Mouse (Mus musculus): ENCODE measurements around the gene Plrg1. TPM values are rescaled to one million over a fixed set of nuclear protein-coding genes. Genes with fewer than 3 reads are reported as not detected.

Gene Plrg1
- polyA plus RNA-seq, 1 experiment from 2014 or later = 133 TPM

GRCm38 (mm10) chr3:83054759-83055158 is 563 bp upstream of the Plrg1 start:
- peak overlapping the region; percentile 35; the same call in 1 of the 2 replicates for H3K27ac ChIP-seq (replicated peaks)
- no peak for DNase-seq (ENCODE audit: low spot score)

GRCm38 (mm10) chr3:83057046-83057445 is 1.7 kb downstream of the Plrg1 start:
- Histone ChIP-seq H3K36me3 (replicated peaks) (peaks cover 55% of the 10 kb centered on the region), H3K27ac (replicated peaks) (no peak overlapping the region), H3K4me3 (peak overlapping the region; percentile 73; the same call in 1 of the 2 replicates), H3K27me3 (replicated peaks; ENCODE audit: low read depth, poor library complexity, severe bottlenecking) (no peaks in the 10 kb centered on the region), H3K9me3 (no peaks in the 10 kb centered on the region), H3K4me1 (peaks cover 9% of the 10 kb centered on the region)
- DNase-seq (ENCODE audit: low spot score) = no peak
- 92% methylated on average over 2 of the region's 2 CpGs for WGBS

More at GRCm38 (mm10) chr3:83054759-83055158, 563 bp upstream of the Plrg1 start:
- peaks cover 32% of the 10 kb centered on the region for H3K36me3 ChIP-seq (replicated peaks)
- no peaks in the 10 kb centered on the region for H3K27me3 ChIP-seq (replicated peaks; ENCODE audit: low read depth, poor library complexity, severe bottlenecking)
- H3K4me3 ChIP-seq = peak overlapping the region; percentile 73
- no peaks in the 10 kb centered on the region for H3K9me3 ChIP-seq
- peaks cover 9% of the 10 kb centered on the region for H3K4me1 ChIP-seq
- 37% methylated on average over 13 of the region's 13 CpGs for WGBS

- no peaks in the 10 kb centered on the region for H3K27me3 ChIP-seq (replicated peaks; ENCODE audit: low read depth, poor library complexity, severe bottlenecking)
- no peak overlapping the region for H3K4me3 ChIP-seq
- H3K27ac ChIP-seq (replicated peaks) = no peak overlapping the region
- H3K9me3 ChIP-seq = no peaks in the 10 kb centered on the region
- 93% methylated on average over 9 of the region's 9 CpGs for WGBS
- H3K4me1 ChIP-seq = no peaks in the 10 kb centered on the region
- no peak for DNase-seq (ENCODE audit: low spot score)
- peaks cover 100% of the 10 kb centered on the region for H3K36me3 ChIP-seq (replicated peaks)
These were observed 12.6 kb downstream of the Plrg1 start for GRCm38 (mm10) chr3:83067920-83068319.

DNA sequence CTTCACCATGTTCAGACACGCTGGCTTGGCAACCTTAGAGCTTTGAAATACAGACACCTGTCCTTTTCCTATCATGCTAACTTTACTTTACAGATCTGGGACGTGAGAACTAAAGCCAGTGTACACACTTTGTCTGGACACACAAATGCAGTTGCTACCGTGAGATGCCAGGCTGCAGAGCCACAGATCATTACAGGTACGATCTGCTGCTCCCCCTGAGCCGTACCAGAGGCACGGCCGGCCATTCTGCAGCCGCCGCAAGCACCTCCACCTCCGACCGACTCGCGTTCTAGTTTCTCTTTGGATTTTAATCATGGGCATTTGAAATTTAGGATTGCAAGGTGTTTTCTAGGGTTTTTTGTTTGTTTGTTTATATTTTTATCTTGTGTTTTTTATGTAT is 13.5 kb downstream of the Plrg1 start:
- Histone ChIP-seq H3K36me3 (replicated peaks) (peaks cover 97% of the 10 kb centered on the region), H3K27ac (replicated peaks) (no peak overlapping the region), H3K9me3 (no peaks in the 10 kb centered on the region), H3K4me3 (no peak overlapping the region), H3K4me1 (no peaks in the 10 kb centered on the region), H3K27me3 (replicated peaks; ENCODE audit: low read depth, poor library complexity, severe bottlenecking) (no peaks in the 10 kb centered on the region)
- no peak for DNase-seq (ENCODE audit: low spot score)
- 96% methylated on average over 13 of the region's 13 CpGs for WGBS

GRCm38 (mm10) chr3:83070231-83070630 is 14.9 kb downstream of the Plrg1 start:
- H3K9me3 ChIP-seq = no peaks in the 10 kb centered on the region
- no peak overlapping the region for H3K4me3 ChIP-seq
- no peaks in the 10 kb centered on the region for H3K4me1 ChIP-seq
- no peaks in the 10 kb centered on the region for H3K27me3 ChIP-seq (replicated peaks; ENCODE audit: low read depth, poor library complexity, severe bottlenecking)
- H3K27ac ChIP-seq (replicated peaks) = no peak overlapping the region
- peaks cover 84% of the 10 kb centered on the region for H3K36me3 ChIP-seq (replicated peaks)
- no peak for DNase-seq (ENCODE audit: low spot score)
- WGBS = 91% methylated on average over 4 of the region's 4 CpGs

DNA sequence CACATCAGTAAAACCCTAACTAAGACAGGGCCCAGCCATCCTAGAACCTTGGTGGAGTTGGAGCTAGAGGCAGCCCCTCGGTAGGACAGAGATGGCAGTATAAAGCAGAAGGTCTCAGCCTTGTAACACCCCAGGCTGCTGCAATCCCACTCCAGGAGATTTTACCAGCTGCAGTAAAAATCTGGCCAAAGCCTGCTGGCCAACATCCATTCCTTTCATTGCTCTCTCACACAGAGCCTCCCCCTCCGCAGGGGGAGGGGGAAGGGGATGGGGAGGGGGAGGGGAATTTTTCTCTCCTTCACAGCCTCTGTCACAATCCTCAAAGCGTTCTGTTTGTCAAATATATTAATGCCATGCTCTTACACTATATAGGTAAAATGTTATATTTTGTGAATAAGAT is 21.2 kb downstream of the Plrg1 start:
- Histone ChIP-seq H3K36me3 (replicated peaks) (peaks cover 20% of the 10 kb centered on the region), H3K27me3 (replicated peaks; ENCODE audit: low read depth, poor library complexity, severe bottlenecking) (no peaks in the 10 kb centered on the region), H3K9me3 (no peaks in the 10 kb centered on the region), H3K27ac (replicated peaks) (no peak overlapping the region), H3K4me1 (peaks cover 14% of the 10 kb centered on the region), H3K4me3 (no peak overlapping the region)
- DNase-seq (ENCODE audit: low spot score) = no peak
- WGBS = 45% methylated on average over 3 of the region's 3 CpGs

GRCm38 (mm10) chr3:83080567-83081055 is 25.3 kb downstream of the Plrg1 start:
- Histone ChIP-seq H3K4me3 (peak overlapping the region; percentile 48), H3K9me3 (no peaks in the 10 kb centered on the region), H3K4me1 (peaks cover 14% of the 10 kb centered on the region), H3K27ac (replicated peaks) (no peak overlapping the region), H3K27me3 (replicated peaks; ENCODE audit: low read depth, poor library complexity, severe bottlenecking) (no peaks in the 10 kb centered on the region), H3K36me3 (replicated peaks) (no peaks in the 10 kb centered on the region)
- peak; percentile 70 for DNase-seq (ENCODE audit: low spot score)
- WGBS = 7% methylated on average over 11 of the region's 11 CpGs

DNA sequence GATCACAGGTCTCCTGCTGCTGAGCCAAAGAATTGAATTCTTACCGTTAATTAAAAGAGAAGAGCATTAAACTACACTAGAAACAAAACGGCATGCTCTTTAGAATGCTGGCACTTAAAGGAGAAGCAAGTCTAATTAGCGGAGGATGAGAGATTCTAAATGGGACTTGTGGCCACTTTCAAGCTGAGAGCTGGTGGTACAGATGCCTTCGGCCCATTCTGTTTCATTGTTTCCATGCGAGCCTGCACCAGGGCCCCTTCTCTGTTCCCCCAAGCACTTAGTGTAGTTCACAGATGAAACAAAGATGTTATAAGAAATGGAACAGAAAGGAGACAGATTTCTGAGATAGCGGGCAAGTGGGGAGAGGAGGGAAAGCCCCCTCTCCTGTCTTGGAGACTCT is 42.3 kb downstream of the Plrg1 start:
- Histone ChIP-seq H3K36me3 (replicated peaks) (no peaks in the 10 kb centered on the region), H3K4me1 (peaks cover 11% of the 10 kb centered on the region), H3K4me3 (no peak overlapping the region), H3K27ac (replicated peaks) (no peak overlapping the region), H3K9me3 (no peaks in the 10 kb centered on the region), H3K27me3 (replicated peaks; ENCODE audit: low read depth, poor library complexity, severe bottlenecking) (peaks cover 40% of the 10 kb centered on the region)
- 49% methylated on average over 6 of the region's 6 CpGs for WGBS
- DNase-seq (ENCODE audit: low spot score) = no peak

GRCm38 (mm10) chr3:83098546-83099034 is 43.3 kb downstream of the Plrg1 start:
- Histone ChIP-seq H3K4me3 (peak overlapping the region; percentile 41), H3K4me1 (peaks cover 11% of the 10 kb centered on the region), H3K9me3 (no peaks in the 10 kb centered on the region), H3K27me3 (replicated peaks; ENCODE audit: low read depth, poor library complexity, severe bottlenecking) (peaks cover 40% of the 10 kb centered on the region), H3K27ac (replicated peaks) (peak overlapping the region; percentile 40), H3K36me3 (replicated peaks) (no peaks in the 10 kb centered on the region)
- peak; percentile 29 for DNase-seq (ENCODE audit: low spot score)
- 15% methylated on average over 14 of the region's 14 CpGs for WGBS

DNA sequence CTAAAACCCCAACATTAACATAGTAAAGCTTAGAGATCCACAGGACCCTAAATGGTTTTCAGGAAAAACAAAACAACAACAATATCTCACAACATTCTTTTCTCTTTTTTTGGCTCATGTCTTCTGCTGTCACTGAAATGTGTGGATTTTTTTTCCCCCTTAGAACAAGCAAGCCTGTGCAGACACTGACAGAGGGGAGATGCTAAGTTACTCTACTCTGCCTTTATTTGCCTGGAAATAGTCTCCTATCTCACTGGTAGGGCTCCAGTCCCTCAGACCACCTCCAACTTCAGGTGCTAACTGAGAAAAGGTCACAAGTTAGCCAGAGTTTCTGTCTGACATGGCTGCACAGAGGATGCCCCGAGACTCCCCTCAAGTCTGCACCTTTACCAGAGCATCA is 43.8 kb downstream of the Plrg1 start:
- Histone ChIP-seq H3K9me3 (no peaks in the 10 kb centered on the region), H3K27me3 (replicated peaks; ENCODE audit: low read depth, poor library complexity, severe bottlenecking) (peaks cover 40% of the 10 kb centered on the region), H3K36me3 (replicated peaks) (no peaks in the 10 kb centered on the region), H3K4me3 (peak overlapping the region; percentile 41; the same call in 1 of the 2 replicates), H3K27ac (replicated peaks) (peak overlapping the region; percentile 40), H3K4me1 (peaks cover 11% of the 10 kb centered on the region)
- 93% methylated on average over 1 of the region's 1 CpGs for WGBS
- DNase-seq (ENCODE audit: low spot score) = no peak

DNA sequence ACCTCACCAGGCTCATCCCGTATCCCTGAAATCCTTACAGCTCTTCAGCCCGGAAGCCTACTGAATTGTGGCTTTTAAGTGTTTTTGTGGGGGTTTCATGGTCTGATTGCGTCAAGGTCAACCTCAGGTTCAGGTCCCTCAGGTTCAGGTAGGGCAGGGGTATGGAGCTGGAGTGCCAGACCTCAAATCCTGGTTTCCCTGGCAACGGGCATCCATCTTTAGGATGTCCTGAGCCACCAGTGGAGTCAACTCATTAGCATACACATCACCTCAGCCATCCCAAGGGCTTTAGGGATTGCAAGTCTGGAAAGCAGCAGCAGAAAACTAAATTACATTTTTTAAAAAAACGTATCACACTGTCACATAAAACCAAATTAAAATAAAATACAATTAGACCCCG is 44.3 kb downstream of the Plrg1 start:
- Histone ChIP-seq H3K4me1 (peaks cover 11% of the 10 kb centered on the region), H3K27me3 (replicated peaks; ENCODE audit: low read depth, poor library complexity, severe bottlenecking) (peaks cover 40% of the 10 kb centered on the region), H3K27ac (replicated peaks) (no peak overlapping the region), H3K9me3 (no peaks in the 10 kb centered on the region), H3K4me3 (no peak overlapping the region), H3K36me3 (replicated peaks) (no peaks in the 10 kb centered on the region)
- 77% methylated on average over 6 of the region's 6 CpGs for WGBS
- no peak for DNase-seq (ENCODE audit: low spot score)

DNA sequence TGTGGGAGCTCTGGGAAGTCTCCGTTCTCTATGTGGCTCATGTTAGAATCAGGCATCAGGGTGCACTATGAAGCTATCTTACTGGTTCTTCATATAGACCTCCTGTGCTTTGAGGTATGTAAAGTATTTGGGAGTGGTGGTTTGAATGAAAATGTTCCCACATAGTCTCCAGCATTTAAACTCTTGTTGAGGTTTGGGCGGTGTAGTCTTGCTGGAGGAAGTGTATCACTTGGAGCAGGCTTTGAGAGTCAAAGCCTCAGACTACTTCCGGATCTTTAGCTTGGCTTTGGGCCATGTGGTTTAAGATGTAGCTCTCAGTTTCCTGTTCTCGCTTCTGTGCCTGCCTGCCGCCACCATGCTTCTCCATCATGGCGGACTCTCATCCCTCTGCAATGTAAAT is 47.0 kb downstream of the Plrg1 start:
- Histone ChIP-seq H3K27me3 (replicated peaks; ENCODE audit: low read depth, poor library complexity, severe bottlenecking) (peaks cover 28% of the 10 kb centered on the region), H3K9me3 (0 out of 2 replicates have a peak, but pooled peaks cover 9% of the 10 kb centered on the region), H3K4me1 (peaks cover 11% of the 10 kb centered on the region), H3K27ac (replicated peaks) (no peak overlapping the region), H3K4me3 (no peak overlapping the region), H3K36me3 (replicated peaks) (no peaks in the 10 kb centered on the region)
- 92% methylated on average over 6 of the region's 6 CpGs for WGBS
- DNase-seq (ENCODE audit: low spot score) = no peak

GRCm38 (mm10) chr3:83110163-83110562 is 54.8 kb downstream of the Plrg1 start:
- Histone ChIP-seq H3K9me3 (0 out of 2 replicates have a peak, but pooled peaks cover 4% of the 10 kb centered on the region), H3K27me3 (replicated peaks; ENCODE audit: low read depth, poor library complexity, severe bottlenecking) (peaks cover 27% of the 10 kb centered on the region), H3K4me1 (peaks cover 5% of the 10 kb centered on the region; the same call in 1 of the 2 replicates), H3K36me3 (replicated peaks) (no peaks in the 10 kb centered on the region), H3K27ac (replicated peaks) (no peak overlapping the region), H3K4me3 (no peak overlapping the region)
- 33% methylated on average over 4 of the region's 4 CpGs for WGBS
- no peak for DNase-seq (ENCODE audit: low spot score)

Measured in embryonic facial prominence, embryonic 10.5 days (tissue).